Mouse (Mus musculus) WW6 (cell line): ENCODE measurements at regions not wholly inside any gene's neighbourhood (a gene's known extent, or its start where the extent isn't known, plus 50 kb on each side); places are given as distances from the start of the nearest gene placed in this dataset.

Experiments
- DNase-seq: peaks from one replicate; pipeline ENCODE4 v3.0.0-alpha.2; 2013; ENCODE audit warnings: low read depth, low spot score

DNA sequence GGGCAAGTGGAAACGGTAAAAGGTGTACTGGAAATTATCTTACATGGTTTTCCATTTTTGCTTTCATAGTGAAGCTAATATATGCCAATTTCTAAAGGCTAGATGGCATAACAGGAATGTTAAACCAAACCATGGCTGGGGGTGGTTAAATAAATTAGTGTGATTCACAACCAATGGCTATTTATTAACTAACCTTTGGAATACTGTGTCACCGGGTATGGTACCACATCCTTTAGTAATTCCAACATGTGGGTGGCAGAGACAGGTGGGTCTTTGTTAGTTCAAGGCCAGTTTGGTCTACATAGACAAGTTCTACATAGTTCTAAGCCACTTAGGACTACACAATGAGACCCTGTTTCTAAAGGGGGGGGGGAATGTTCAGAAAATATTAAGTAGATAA, 179.8 kb upstream of the Plxnc1 start:
- no peak for DNase-seq

DNA sequence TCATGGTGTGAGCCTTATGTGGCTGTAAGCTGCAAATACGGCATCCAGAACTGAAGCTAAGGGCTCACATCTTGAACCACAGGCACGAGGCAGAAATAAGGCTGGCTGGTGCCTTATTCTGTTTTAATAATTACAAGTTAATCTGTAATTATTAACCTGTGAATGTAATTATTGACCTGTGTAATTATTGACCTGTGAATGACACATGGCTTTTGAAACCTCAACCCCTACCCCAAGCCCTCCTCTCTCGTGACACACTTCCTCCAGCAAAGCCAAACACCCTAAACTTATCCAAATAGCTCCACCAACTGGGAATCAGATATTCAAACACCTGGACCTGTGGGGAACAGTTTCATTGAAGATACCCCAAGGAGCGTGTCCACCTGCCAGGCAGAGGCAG, 175.4 kb upstream of the Plxnc1 start:
- no peak for DNase-seq

DNA sequence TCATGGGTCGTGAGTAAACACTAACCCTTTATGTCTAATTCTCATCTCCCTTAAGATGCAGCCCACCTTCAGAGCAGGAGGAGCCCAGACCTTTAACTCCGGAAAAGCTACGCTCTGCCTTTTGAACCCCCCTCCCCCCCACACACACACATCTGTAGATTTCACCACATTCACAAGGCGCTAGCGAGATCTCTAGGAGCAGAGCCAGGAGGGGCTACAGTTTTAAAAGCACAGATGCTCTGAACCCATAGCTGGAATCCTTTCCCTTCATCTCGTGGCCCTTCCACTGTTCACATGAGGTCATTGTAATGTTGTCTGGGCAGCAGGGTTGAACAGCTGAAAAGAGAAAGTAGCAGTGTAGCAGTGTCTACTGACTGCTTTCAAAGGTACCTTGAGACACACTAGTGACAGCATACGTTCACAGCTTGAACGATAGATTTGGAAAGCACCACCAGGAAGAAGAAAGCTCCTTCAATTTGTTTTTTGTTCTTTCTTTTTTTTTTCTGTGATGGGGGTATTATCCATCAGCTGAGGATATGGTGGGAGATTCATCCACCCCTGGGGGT, 174.2 kb upstream of the Plxnc1 start:
- DNase-seq: no peak

DNA sequence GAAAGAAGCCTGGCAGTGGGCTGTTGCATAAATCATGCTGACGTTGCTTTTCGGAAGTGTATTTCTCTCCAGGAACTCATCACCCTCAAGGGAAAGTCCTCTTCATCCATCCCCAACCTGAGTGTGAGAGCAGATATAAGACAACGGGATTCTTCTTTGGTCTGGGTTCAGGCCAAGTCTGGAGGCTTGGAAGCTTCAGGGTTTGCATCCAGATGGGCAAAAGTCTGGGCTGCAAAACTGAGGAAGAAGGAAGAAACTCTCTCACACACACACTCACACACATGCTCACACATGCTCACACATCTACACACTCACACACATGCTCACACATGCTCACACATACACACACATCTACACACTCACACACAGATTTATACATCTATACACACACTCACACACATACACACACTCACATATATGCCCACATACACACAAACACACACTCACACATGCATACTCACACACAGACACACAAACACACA, 173.1 kb upstream of the Plxnc1 start:
- no peak for DNase-seq

DNA sequence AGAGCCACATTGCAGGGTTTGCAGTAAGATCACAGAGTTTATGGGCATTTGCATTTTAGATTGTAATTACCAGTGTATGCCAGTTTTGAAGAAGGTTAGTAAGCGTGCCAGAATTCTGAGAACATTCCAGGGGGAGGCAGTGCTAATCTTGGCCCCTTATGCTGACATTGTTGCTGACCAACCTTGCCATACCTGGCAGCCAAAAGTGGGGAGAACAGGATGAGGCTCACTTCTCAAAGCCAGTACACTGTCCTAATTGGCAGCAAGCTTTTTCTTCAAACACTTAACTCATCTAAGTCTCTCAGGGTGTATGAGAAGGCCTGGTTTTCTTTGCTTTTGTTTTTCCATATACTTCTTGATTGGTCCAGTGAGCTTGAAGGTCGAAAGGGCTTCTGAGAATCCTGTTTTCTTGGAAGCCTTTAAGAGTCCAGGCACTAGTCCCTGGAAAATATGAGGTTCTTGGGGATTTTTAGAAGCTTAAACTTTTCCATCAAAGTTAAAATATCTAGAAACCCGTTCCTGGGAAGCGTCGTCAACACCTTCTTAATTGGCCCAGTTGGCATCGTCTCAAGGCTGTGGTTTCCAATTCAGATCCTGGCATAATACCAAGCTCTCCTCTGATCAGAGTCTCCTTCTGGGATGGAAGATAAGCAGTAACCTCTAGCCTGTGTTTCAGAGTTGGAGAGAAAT, 172.6 kb upstream of the Plxnc1 start:
- no peak for DNase-seq

DNA sequence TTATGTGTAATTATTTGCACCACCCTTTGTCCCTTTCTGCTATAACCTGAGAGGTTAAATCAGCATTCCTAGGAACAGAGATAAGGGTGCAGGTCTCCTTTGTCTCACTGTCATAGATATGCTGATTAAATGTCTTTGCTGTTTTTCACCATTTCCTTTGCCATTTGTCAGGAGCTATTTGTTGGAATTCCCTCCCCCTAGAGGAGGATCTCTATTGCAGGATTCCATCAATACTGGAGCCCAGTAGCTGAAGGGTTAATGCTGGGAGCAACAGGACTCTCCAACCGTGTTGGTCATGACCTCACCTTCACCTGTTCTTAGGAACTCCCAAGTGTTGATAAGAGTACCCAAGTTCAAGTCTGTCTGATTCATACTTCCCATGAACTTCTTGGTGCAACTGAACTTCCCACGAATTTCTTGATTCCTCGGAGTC, 172.0 kb upstream of the Plxnc1 start:
- no peak for DNase-seq

DNA sequence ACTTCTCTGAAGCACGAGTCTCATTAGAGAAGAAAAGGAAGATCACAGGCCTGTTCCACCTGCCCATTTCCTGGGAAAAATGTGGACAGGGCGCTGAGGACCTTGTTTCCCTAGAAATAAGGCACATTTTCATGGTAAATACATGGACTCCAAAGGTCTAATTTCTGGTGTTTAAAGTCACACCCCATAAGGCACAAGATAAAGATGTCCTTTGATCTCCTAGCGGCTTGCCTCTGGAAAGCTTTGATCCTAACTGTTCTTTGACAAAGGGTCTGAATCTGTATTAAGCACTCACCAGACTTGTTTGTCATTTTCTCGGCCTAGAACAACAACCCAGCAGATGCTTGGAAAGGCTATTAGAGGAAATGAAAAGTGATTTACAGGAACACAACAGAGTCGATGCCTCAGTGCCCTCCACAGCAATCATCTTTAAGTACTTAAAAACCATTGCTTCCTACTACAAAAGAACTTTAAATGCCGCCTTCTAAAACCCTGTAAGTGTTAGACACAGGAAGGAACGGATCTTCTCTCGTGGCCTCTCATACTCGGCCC, 168.3 kb upstream of the Plxnc1 start:
- DNase-seq: peak; percentile 22

DNA sequence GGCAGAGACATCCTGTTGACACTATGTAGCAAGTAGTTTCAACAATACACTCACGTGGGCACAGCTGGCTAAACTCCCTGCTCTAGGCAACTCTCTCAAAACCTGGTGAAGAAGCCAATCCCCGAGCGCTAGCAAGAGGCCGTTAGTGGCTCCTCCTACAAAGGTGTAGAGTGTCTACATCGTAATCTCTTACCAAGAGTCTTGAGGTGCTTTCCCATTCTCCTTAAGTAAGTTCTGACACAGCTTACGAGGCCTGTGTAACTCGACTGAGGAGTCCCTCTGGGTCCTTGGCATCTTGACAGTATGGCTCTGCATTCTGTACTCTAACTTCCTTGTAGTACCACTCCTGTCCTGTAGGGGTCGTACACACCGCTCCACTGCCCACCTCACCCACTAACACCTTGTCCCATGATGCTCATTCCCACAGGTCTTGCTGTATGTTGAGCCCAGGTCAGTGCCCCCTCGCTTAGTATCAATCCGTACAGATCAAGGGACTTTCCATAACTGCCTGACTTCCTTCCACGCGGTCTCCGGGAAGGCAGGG, 167.7 kb upstream of the Plxnc1 start:
- DNase-seq: peak; percentile 36

DNA sequence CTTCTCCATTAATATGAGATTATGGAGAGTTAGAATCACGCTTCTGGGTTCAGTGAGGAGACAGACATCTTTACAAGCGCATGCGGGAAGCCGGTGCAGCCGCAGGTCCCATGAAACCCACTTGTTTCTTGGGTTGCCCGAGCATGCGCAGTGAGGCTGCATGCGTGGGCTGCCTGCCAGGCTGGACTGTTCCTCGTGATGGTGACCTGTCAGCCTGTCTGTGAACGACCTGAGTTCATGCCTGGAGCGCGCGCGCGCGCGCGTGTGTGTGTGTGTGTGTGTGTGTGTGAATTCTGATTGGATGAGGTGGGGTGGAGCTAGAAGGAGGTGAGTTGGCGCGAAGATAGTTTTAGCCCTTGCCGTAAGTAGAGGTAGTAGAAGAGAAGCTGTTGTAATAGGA, 166.2 kb upstream of the Plxnc1 start:
- no peak for DNase-seq

DNA sequence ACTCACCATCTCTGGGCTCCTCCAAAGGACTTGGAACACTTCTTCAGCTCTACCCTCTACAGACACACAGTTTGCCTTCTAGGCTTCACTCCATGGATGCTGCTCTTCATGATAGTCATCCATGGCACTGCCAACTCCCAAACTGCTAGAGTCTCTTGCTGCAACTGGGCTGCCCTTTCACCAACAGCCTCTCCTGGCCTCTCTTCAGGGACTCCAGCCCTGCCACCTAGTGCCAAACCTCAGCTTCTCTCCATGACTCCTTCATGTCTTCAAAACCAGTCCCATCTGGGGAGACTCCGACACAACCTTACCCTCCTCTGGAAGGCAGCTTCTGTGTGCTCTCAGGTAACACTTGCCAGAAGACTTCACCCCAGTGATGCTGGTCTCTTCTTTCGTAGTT, 164.9 kb upstream of the Plxnc1 start:
- DNase-seq: no peak

DNA sequence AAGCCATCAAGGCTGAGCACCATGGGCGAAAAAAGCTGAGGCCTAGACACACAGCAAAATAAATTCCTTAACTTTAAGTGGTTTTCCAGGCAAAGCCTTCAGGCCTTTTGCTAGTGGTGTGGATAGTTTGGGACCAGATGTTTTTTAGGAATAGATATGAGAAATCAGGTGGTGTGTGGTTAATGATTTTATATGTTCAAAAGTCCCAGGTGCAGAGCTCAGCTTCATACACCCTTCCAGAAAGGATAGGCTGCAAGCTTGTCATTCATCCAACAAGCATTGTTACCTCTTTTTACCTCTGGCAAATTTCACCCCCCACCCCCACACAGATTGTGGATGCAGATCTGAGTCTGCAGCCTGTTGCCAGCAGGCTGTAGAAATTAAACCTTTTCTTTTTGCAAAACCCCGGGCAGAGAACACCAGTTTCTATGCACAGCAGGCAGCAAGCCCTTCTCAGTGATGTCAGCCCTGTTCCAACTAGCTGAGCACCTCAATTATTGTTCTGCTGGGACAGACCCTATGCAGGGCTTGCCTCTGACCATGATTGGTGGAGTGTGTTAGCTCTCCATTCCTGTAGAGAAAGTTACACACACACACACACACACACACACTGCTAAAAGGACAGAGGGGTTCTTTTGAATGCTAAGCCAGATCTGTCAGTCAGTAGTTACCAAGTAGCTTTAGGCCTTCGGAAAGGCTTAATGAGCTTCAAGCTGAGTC, 163.1 kb upstream of the Plxnc1 start:
- no peak for DNase-seq

DNA sequence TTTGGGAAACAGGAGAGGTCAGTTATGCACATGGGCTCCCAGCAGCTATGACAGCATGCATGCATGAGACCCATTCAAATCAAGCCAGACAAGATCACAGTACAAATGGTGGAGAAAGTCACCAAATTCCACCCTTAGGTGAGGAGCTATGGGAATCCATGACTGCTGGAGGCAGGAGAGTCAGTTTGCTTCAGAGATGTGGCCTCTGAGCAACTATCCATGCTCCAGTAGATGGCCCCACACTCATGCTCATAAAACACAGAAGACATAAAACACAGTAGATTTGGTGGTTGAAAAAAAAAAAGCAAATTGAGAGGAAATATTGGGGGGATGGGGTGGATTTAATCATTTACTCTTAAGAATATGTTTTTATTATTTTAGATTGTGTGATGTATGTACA, 159.2 kb upstream of the Plxnc1 start:
- no peak for DNase-seq

DNA sequence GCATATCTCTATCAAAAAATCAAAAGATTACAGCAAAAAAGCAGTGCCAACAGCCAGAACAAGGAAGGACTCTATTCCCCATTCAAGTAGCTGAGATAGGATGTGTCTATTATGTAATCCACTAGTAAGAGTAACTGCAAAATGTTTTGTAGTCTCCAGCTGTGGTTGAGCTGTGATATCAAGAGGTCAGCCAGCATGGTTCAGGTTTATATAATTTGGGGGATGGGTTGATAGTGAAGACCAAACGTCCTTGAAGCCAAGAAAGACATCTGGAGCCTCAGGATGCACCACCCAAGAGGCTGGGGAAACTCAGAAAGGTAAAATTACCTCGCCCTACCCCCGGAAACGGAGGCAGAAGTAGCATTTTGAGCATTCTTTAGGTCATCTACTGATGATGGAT, 158.3 kb upstream of the Plxnc1 start:
- DNase-seq: no peak

DNA sequence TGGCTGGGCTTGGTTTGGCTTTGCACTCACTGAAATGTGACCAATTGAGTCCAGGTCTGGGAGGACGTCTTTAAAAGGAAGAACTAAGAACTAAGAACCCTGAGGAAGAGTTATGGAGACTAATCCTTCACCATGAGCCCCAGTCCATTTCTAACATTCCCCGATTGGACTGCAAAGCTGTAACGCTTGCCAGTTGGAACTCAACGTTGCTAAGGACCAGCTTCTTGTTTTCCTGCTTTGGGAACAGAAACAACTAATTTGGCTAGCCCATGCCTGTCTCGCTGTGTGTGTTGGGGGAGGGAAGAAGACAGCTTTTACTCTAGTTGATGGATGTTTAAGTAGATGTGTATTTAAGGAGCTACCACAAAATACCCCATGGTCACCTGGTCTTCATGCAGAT, 155.3 kb upstream of the Plxnc1 start:
- DNase-seq: no peak

DNA sequence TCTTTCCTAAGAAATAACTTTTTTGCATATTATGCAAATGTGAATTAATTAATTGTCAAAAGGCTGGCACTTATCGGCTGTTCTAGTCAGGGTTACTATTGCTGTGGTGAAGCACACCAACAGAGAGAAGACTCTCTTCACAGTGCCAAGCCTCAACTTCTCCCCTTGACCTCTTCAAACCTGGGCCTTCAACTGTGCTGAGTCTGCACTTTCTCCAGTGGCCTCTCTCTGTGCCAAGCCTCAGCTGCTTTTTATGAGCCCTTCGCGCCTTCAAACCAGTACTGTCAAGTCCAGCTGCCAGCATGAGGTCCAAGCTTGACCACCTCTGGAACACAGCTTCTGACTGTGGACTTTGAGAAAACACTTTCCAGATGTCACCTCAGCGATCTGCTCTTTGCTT, 151.2 kb upstream of the Plxnc1 start:
- DNase-seq: no peak

DNA sequence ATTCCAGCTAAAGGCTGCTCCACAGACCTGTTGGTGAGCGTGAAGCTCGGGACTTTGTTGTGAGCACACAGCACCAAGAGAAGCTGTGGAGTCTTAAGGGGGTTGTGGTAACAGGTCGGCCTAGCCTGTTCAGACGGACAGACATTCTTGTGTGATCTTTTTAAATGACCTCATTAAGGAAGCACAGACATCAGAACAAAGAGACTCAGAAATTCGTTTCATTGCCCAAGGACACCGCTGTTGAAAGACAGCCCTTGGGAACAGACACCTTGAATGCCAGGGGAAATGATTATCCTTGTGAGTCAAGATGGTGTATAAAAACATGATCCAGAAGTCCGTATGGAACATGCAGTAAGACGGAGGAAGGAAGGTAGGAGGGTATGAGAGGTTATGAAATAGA, 150.1 kb upstream of the Plxnc1 start:
- DNase-seq: no peak

DNA sequence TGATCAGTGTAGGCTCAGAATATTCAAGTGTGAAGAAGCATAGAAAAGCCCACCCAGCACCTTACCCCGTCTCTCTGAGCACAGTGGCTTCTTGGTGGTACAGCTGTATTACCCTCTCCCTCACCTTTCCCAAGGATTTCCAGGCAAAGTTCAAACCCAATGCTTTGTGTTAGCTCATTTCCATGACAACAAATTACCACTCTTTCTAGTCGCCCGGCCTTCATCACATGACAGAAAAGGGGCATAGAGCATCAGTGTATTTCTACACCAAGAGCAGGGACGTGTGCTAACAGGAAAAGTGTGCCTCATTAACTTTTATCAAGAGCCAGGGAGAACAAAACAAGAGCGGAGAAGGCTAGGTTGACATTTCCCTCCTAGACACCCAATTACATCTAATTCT, 148.6 kb upstream of the Plxnc1 start:
- no peak for DNase-seq

DNA sequence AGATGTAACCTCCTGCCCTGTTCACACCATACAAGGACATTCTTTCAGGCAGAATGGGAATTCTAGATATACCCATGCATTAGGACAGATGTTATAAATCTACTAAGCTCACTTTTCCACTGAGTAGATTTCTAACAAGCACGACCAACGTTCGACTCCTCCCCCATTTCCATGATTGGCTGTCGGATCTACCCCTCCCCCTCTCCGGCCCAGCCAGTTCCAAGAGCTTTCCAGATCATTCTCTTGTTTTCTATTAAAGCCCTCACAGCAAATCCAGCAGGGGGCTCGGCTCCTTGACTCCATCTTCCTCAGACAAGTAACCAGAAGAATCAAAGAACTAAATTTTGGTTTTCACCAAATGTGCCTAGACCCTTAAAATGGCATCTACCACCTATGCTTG, 146.5 kb upstream of the Plxnc1 start:
- no peak for DNase-seq

DNA sequence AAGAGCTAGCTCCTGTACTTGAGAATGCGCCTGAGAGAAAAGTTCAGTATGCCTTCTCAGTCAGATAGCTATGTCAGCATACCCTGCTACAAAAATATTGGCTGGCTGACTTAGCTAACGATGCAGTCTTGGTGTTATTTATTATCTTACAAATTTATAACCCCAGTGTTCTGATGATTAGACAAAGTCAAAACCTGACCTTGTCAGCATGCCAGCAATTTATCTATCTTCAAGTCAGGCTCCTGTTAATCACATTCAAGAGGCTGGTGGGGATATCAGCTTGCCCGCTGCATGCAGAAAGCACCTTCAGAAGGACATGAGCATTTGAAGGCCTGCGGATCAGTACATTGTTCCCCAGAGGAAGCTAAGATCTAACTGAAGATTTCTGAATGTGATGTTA, 146.0 kb upstream of the Plxnc1 start:
- DNase-seq: no peak

DNA sequence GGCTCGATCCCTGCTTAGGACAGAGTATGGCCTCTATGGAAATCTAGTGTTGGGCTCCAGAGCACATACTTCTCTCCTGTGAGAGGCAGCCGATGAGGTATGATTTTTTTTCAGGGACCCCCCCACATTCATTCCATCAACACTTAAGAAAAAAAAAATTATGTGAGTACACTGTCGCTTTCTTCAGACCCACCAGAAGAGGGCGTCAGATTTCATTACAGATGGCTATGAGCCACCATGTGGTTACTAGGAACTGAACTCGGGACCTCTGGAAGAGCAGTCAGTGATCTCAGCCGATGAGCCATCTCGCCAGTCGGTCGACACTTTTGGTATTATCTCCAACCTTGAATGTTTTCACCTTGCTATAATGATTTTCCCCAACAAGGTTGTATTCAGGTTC, 145.4 kb upstream of the Plxnc1 start:
- no peak for DNase-seq

DNA sequence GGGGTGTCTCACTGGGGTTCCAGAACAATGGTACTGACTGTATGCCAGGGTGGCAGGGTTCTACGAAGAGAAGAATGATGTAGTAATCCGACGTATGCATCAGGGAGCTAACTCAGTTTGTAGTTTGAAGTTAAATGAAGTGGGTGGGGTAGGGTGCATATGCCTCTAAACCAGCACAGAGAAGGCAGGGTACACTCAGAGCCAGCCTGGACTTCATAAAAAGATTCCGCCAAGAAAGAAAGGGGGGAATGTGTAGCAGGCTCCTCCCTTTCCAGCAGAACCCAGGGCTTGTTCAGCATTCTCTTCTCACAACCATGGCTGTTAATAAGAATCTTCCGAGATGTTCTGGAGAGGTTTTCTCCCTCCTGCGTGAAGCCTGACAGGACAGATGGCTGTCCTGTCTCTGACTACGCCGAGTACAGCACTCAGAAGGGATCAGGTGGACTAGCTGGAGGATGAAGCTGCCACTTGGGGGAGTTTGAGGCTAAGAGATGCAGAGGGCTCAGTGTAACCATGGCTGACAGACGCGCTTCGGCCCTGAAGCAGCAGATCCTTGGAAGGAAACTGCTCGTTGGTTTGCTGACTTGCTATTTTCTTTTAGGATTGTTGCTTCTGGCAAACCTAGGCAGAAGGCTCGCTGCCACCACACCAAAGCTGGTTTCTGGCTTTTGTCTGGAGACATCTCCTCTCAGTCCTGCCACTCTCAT, 143.4 kb upstream of the Plxnc1 start:
- DNase-seq: peak; percentile 24

DNA sequence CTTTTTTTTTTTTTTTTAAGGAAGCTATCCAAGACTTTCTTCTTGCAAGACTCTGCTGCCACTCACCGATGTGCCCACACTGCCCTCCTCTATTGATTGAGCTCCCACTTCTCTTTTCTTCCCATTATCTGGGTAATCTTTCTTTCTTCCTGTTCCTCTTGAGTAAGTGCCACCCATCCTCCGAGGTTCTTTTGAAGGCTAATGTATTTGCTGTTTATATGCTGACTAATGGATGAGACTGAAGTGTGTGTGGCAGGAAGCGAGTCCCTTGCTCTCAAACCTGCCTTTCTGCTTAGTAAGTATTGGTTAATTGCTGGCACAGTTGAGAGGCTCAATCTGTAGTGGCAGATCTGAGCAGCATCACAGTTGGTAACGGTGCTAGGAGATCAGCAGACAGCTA, 142.1 kb upstream of the Plxnc1 start:
- no peak for DNase-seq
